Mouse (Mus musculus) ES-Bruce4 (cell line): ENCODE results near the gene Zfand4. TPM values are rescaled to one million over a fixed set of nuclear protein-coding genes. Genes with fewer than 3 reads are reported as not detected.
"Not testable (repeated sequence)": the region's sequence is repeated elsewhere in the genome, so short reads cannot be mapped to it uniquely, and the experiment has no call there.

Source experiments
- H3K27ac ChIP-seq: 2 replicates; pipeline ENCODE4 v1.5.1; 2012; ENCODE audit warnings: low read length, inconsistent platforms; ENCODE audit not compliant: insufficient read depth
- H3K27me3 ChIP-seq: 2 replicates; pipeline ENCODE4 v1.6.1; 2012; ENCODE audit warnings: mild to moderate bottlenecking, low read length, inconsistent platforms; ENCODE audit not compliant: control insufficient read depth, poor library complexity, insufficient read depth, severe bottlenecking
- H3K36me3 ChIP-seq: 2 replicates; pipeline ENCODE4 v1.6.1; 2012; ENCODE audit warnings: inconsistent platforms, mild to moderate bottlenecking, low read length, moderate library complexity; ENCODE audit not compliant: control insufficient read depth, poor library complexity, insufficient read depth, severe bottlenecking
- H3K4me1 ChIP-seq: one replicate; pipeline ENCODE4 v1.8.1; 2011; ENCODE audit warnings: low read length; ENCODE audit not compliant: control insufficient read depth, insufficient read depth
- H3K4me3 ChIP-seq: 2 replicates; pipeline ENCODE4 v1.5.1; 2011; ENCODE audit warnings: low read depth, mild to moderate bottlenecking, low read length
- H3K9ac ChIP-seq: 2 replicates; pipeline ENCODE4 v1.6.1; 2012; ENCODE audit warnings: low read depth, mild to moderate bottlenecking, inconsistent platforms; ENCODE audit not compliant: poor library complexity, severe bottlenecking
- H3K9me3 ChIP-seq: replicated peaks from 2 replicates; pipeline ENCODE4 v1.6.1; 2012; ENCODE audit warnings: mild to moderate bottlenecking, low read length, inconsistent platforms; ENCODE audit not compliant: control insufficient read depth, poor library complexity, insufficient read depth, severe bottlenecking
- CTCF ChIP-seq: IDR thresholded peaks from one replicate; pipeline ENCODE4 v1.8.1; 2011; ENCODE audit warnings: low read depth, low read length
- EP300 ChIP-seq: IDR thresholded peaks from 2 replicates; pipeline ENCODE4 v1.6.1; 2011; ENCODE audit warnings: low read depth, low read length; ENCODE audit not compliant: insufficient read depth
- POLR2A ChIP-seq: IDR thresholded peaks from one replicate; pipeline ENCODE4 v1.8.1; 2011; ENCODE audit warnings: low read length; ENCODE audit not compliant: insufficient read depth
- polyA plus RNA-seq: library from polyadenylated mRNA; stranded (reverse); fragments of >200 nt; gene quantifications from 2 replicates; pipeline ENCODE4 v1.2.4, GENCODE M21; 2011; ENCODE audit warnings: low read depth; ENCODE audit not compliant: missing spikeins, insufficient read depth, insufficient read length

The Zfand4 gene
- polyA plus RNA-seq, 1 experiment: 7.0 TPM

DNA sequence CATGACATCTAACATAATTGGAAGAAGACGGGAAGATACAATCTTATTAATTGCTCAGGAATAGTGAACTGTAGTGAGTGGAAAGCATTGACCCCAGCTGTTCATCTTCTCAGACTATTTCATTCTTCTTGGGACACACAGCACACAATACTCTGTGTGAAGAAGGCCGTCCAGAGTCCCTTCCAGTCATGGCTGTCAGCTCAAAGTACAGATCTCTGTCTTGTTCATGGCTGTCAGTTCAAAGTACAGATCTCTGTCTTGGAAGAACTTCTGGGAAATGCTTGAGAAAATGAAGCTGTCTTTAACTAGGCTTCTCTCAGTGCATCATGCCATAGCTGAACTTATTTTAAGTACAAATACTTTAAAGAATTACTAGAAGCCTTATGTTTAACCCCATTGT is 83.9 kb downstream of the Zfand4 start:
- Histone ChIP-seq H3K4me1 (no peaks in the 10 kb centered on the region), H3K9ac (no peak overlapping the region), H3K27ac (no peak overlapping the region), H3K9me3 (no peaks in the 10 kb centered on the region), H3K4me3 (no peak overlapping the region), H3K27me3 (no peaks in the 10 kb centered on the region), H3K36me3 (no peaks in the 10 kb centered on the region)
- TF ChIP-seq POLR2A: no peak
- TF ChIP-seq EP300: no peak
- no peak for TF ChIP-seq CTCF

DNA sequence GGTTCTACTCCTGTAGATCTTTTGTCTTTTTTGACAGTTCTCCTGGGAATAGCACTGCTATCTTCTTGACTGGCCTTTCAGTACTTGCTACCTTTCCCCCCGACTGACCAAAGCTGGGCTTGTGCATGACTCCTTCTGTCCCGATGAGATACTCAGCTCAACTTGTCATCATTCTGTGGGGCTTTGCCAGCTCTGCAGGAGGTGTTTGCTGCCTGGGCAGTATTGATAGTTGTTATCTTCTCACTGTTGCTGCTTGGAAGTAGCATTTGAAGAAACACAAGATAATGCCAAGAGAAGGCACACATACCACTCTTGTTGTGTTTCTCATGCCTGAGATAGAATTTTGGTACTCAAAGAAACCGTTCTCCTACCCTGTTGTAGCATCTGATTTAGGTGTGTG is 86.0 kb downstream of the Zfand4 start:
- Histone ChIP-seq H3K4me1 (no peaks in the 10 kb centered on the region), H3K9ac (no peak overlapping the region), H3K4me3 (no peak overlapping the region), H3K27me3 (no peaks in the 10 kb centered on the region), H3K9me3 (no peaks in the 10 kb centered on the region), H3K27ac (no peak overlapping the region), H3K36me3 (no peaks in the 10 kb centered on the region)
- TF ChIP-seq POLR2A: no peak
- no peak for TF ChIP-seq EP300
- TF ChIP-seq CTCF: no peak

DNA sequence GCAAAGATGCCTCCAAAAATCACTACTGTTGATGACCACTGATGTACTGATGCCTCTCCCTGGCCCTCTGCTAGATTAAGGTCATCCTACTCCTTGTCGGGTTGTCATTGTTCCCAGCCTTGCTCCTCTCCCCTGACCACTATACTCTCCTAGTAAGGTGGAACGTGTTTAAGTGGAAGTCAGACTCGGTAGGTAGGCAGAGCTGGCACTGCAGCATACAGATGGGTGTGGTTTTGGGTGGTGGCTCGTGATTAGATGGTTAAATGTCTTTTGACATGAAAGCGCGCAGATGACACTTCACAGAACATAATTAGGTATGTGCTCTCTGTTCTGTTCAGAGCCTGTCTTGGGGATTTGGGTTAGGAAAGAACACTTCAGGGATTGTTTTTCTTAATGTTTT is 86.6 kb downstream of the Zfand4 start:
- no peak for TF ChIP-seq POLR2A
- no peak for TF ChIP-seq EP300
- TF ChIP-seq CTCF: no peak
- H3K27ac ChIP-seq: no peak overlapping the region
- no peak overlapping the region for H3K9ac ChIP-seq
- no peaks in the 10 kb centered on the region for H3K4me1 ChIP-seq
- H3K4me3 ChIP-seq: no peak overlapping the region
- H3K36me3 ChIP-seq: no peaks in the 10 kb centered on the region
- no peaks in the 10 kb centered on the region for H3K9me3 ChIP-seq
- no peaks in the 10 kb centered on the region for H3K27me3 ChIP-seq

DNA sequence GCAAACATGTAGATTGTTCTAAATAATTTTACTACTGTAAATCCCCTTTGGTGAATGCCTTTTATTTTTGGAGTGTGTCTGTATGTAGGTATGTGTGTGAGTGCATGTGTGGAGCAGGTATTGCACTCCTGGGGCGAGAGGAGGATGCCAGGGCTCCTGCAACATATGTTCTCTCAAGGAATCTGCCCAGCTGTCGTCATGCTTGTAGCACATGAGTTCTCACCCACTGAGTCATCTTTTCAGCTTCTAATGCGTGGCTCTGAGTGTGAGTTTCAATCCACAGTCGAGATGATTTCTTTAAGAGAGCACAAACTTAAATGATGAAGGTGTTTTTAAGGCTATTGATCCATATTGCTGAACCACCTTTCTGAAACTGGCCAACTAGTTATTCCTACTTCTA is 87.5 kb downstream of the Zfand4 start:
- Histone ChIP-seq H3K9ac (no peak overlapping the region), H3K4me1 (no peaks in the 10 kb centered on the region), H3K27ac (no peak overlapping the region), H3K36me3 (no peaks in the 10 kb centered on the region), H3K4me3 (no peak overlapping the region), H3K27me3 (no peaks in the 10 kb centered on the region), H3K9me3 (no peaks in the 10 kb centered on the region)
- TF ChIP-seq CTCF (no peak), EP300 (no peak), POLR2A (no peak)

DNA sequence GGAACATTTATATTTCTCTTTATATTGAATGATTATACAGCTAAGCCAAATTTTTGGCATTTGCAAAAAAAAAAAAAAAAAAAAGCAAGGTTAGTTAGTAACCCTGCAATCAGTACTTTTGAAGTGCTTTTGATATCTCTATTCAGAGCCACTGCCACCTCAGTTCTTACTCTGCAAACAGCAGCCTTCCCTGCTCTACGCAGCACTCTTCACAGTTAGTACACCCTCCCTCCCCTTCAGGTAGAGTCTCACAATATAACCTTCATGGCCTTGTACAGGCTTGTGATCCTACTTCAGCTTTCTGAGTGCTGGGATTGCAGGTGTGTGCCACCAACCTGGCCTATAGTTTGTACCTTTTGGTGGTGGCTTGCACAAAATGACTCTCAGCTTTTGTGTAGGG is 89.4 kb downstream of the Zfand4 start:
- no peak overlapping the region for H3K4me3 ChIP-seq
- H3K36me3 ChIP-seq: no peaks in the 10 kb centered on the region
- no peak overlapping the region for H3K27ac ChIP-seq
- H3K9me3 ChIP-seq: no peaks in the 10 kb centered on the region
- H3K27me3 ChIP-seq: no peaks in the 10 kb centered on the region
- no peaks in the 10 kb centered on the region for H3K4me1 ChIP-seq
- no peak overlapping the region for H3K9ac ChIP-seq
- no peak for TF ChIP-seq EP300
- TF ChIP-seq POLR2A: no peak
- TF ChIP-seq CTCF: no peak

DNA sequence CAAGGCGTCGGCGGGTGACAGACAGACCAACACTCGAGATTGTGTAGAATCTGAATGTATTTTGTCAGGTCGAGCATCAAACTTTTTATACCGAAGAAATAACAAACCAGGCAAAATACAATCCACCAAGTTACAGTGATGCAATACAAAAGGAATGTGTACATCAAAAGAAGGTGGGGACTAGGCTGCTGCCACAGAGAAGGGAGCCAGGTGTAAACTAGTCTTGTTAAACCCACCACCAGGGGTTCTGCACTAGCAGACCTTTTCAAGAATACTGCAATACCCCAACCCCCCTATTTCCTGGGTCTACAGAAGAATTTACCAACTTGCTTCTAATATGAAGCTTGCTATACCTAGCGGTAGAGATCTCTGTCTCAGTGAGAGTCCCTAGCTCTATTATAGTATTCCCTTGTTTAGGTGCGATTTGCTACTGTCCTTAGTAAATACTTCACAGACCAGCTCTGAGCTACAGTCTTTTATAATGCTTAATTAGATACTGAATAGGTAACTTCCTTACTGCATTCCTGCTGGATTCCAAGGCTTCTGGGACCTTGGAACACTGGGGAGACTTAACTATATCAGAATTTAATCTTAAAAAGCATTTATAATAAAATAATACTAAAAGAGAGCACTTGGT is 92.4 kb downstream of the Zfand4 start:
- not testable (repeated sequence) for H3K36me3 ChIP-seq, H3K4me1 ChIP-seq, H3K9ac ChIP-seq, H3K27me3 ChIP-seq, H3K4me3 ChIP-seq, H3K9me3 ChIP-seq
- H3K27ac ChIP-seq: peak overlapping the region; percentile 58; the same call in 1 of the 2 replicates

DNA sequence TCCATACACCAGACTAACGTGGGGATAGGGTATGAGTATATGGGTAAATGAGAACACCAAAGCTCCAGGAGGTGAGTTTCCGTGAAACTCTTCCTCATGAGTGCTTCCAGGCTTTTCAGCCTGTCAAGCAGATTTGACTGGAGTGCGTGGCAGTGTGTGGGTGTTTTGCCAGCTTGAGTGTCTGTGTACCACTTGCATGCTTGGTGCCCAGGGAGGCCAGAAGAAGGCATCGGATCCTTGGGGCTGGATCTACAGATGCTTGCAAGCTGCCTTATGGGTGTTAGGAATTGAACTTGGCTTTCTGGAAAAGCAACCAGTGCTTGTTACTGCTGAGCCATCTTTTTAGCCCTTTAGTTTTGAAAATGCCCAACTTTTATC is 92.9 kb downstream of the Zfand4 start:
- Histone ChIP-seq H3K4me3 (no peak overlapping the region), H3K9ac (no peak overlapping the region), H3K9me3 (no peaks in the 10 kb centered on the region), H3K27me3 (no peaks in the 10 kb centered on the region), H3K4me1 (no peaks in the 10 kb centered on the region), H3K36me3 (no peaks in the 10 kb centered on the region), H3K27ac (peak overlapping the region; percentile 58)
- TF ChIP-seq POLR2A: no peak
- TF ChIP-seq EP300: no peak
- TF ChIP-seq CTCF: no peak
